Mouse (Mus musculus) limb, embryonic 12.5 days (tissue): Measurements from ENCODE around the gene Ap1s1. TPM values are rescaled to one million over a fixed set of nuclear protein-coding genes. Genes with fewer than 3 reads are reported as not detected.
A peak's percentile ranks its signal among the peaks of the same experiment; 100 is the strongest.

Experiments
- ATAC-seq: fragments of 200-750 bp; cut with Nextera tagmentation; 2 replicates; pipeline ENCODE4 v1.8.0; 2017; ENCODE audit warnings: low read depth, moderate TSS enrichment; ENCODE audit not compliant: insufficient number of reproducible peaks, insufficient read depth, low FRiP score, low TSS enrichment
- H3K27ac ChIP-seq: fragments of 300-500 bp; sonication (generic); 2 replicates; pipeline ENCODE4 v1.5.1; 2016; ENCODE audit warnings: mild to moderate bottlenecking, moderate library complexity
- H3K27me3 ChIP-seq: fragments of 300-500 bp; sonication (generic); 2 replicates; pipeline ENCODE4 v1.6.1; 2016; ENCODE audit warnings: mild to moderate bottlenecking, moderate library complexity
- H3K36me3 ChIP-seq: fragments of 300-500 bp; sonication (generic); 2 replicates; pipeline ENCODE4 v1.6.1; 2016; ENCODE audit warnings: mild to moderate bottlenecking, moderate library complexity
- H3K4me1 ChIP-seq: fragments of 300-500 bp; sonication (generic); replicated peaks from 2 replicates; pipeline ENCODE4 v1.6.1; 2016
- H3K4me2 ChIP-seq: fragments of 300-500 bp; sonication (generic); 2 replicates; pipeline ENCODE4 v1.6.1; 2016; ENCODE audit warnings: mild to moderate bottlenecking, moderate library complexity
- H3K4me3 ChIP-seq: fragments of 300-500 bp; sonication (generic); replicated peaks from 2 replicates; pipeline ENCODE4 v1.5.1; 2016; ENCODE audit warnings: mild to moderate bottlenecking
- H3K9ac ChIP-seq: fragments of 300-500 bp; sonication (generic); replicated peaks from 2 replicates; pipeline ENCODE4 v1.6.1; 2016; ENCODE audit warnings: mild to moderate bottlenecking, moderate library complexity
- H3K9me3 ChIP-seq: fragments of 300-500 bp; sonication (generic); 2 replicates; pipeline ENCODE4 v1.6.1; 2016; ENCODE audit warnings: mild to moderate bottlenecking, moderate library complexity
- WGBS: fragments of 180-500 bp; shearing (Covaris S2); methylation state at CpG from one replicate; pipeline ENCODE4 v1.1.7; 2016; 5-methylcytosine and 5-hydroxymethylcytosine counted together
- polyA plus RNA-seq: library from polyadenylated mRNA; unstranded; fragments of >200 nt; fragmentation: Nextera tagmentation; extraction: Ambion mirVana; gene quantifications from 2 replicates; pipeline ENCODE4 v1.2.1, GENCODE M21; 2016

Gene Ap1s1
- polyA plus RNA-seq, 1 experiment from 2014 or later, result 153 TPM

DNA sequence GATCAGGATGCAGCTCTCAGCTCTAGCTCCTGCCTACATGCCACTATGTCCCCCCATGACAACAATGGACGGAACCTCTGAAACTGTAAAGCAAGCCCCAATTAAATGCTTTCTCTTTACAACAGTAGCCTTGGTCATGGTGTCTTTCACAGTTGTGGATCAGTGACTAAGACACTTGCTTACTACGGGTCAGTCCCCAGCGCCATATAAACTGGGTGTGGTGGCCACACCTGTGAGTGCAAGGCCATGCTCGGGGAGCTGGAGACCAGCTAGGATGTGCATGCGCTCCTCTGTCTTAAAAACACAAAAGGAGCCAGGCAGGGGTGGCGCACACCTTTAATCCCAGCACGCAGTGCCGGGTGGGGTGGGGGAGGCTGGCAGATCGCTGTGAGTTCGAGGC lies 6.5 kb downstream of the Ap1s1 start:
- WGBS, result 90% methylated on average over 10 of the region's 10 CpGs
- no peak overlapping the region for H3K27ac ChIP-seq
- no peak overlapping the region for H3K9ac ChIP-seq
- H3K36me3 ChIP-seq, result peaks cover 79% of the 10 kb centered on the region
- no peaks in the 10 kb centered on the region for H3K9me3 ChIP-seq
- peaks cover 5% of the 10 kb centered on the region for H3K27me3 ChIP-seq
- peaks cover under 1% of the 10 kb centered on the region; the same call in 1 of the 2 replicates for H3K4me1 ChIP-seq
- no peak overlapping the region for H3K4me2 ChIP-seq
- no peak for ATAC-seq
- H3K4me3 ChIP-seq, result no peak overlapping the region

DNA sequence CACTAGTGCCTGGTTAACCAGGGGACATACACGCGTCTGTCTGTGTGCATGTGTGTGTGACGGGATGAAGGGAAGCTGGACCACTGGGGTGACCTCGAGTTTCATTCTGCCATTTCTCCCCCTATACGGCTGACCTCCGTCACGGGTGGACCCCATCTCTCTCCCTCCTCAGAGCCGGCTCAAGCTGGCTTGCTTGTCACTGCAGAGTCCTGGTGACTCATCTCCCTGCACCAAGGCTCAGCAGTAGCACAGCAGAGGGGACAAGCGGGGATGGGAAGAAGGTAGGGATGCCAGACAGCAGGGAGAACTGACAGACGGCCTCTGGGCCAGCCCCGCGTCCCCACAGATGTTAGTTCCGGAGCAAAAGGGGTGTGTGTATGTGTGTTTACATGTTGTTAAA lies 9.7 kb downstream of the Ap1s1 start:
- Histone ChIP-seq H3K9ac (no peak overlapping the region), H3K4me1 (peaks cover 20% of the 10 kb centered on the region), H3K9me3 (no peaks in the 10 kb centered on the region), H3K4me3 (no peak overlapping the region), H3K4me2 (no peak overlapping the region), H3K27me3 (peaks cover 37% of the 10 kb centered on the region), H3K27ac (no peak overlapping the region), H3K36me3 (peaks cover 64% of the 10 kb centered on the region)
- WGBS, result 83% methylated on average over 13 of the region's 13 CpGs
- no peak for ATAC-seq

DNA sequence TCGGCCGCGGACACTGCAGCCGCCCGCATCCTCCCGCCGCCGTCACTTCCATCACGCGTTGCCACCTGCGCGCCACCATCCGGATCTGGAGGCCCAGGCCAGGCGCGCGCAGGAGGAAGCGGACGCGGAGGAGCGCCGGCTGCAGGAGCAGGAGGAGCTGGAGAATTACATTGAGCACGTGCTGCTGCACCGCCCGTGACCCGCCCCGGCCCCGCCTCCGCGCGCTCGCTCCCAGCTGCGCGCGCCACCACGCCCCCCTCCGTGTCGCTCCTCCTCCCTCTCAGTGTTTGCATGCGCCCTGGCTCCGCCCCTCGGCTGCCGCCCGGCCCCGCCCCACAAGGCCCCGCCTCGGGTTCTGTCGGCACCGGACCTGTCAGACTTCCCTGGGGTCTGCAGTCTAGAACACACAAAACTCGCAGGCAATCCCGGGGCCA lies 13.3 kb downstream of the Ap1s1 start:
- Histone ChIP-seq H3K4me2 (peak overlapping the region; percentile 99), H3K9ac (peak overlapping the region; percentile 18; the same call in 1 of the 2 replicates), H3K27ac (no peak overlapping the region), H3K27me3 (peaks cover 73% of the 10 kb centered on the region), H3K36me3 (peaks cover 30% of the 10 kb centered on the region), H3K4me1 (peaks cover 39% of the 10 kb centered on the region), H3K4me3 (peak overlapping the region; percentile 46), H3K9me3 (no peaks in the 10 kb centered on the region)
- ATAC-seq, result peak; percentile 66
- 1% methylated on average over 49 of the region's 49 CpGs for WGBS

DNA sequence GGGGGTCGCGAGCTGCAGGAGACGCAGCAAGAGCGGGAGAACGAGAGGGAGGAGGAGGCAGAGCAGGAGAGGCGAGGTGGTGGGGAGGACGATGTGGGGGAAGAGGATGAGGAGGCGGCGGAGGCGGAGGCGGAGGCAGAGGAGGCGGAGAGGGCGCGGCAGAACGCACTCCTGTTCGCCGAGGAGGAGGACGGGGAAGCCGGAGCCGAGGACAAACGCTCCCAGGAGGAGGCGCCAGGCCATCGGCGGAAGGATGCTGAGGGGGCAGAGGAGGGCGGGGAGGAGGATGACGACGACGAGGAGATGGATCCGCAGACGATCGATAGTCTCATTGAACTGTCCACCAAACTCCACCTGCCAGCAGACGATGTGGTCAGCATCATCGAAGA lies 13.9 kb downstream of the Ap1s1 start:
- Histone ChIP-seq H3K4me3 (peak overlapping the region; percentile 46), H3K9ac (no peak overlapping the region; the same call in 1 of the 2 replicates), H3K4me1 (peaks cover 39% of the 10 kb centered on the region), H3K9me3 (no peaks in the 10 kb centered on the region), H3K36me3 (peaks cover 23% of the 10 kb centered on the region), H3K27ac (no peak overlapping the region), H3K27me3 (peaks cover 78% of the 10 kb centered on the region), H3K4me2 (peak overlapping the region; percentile 99)
- WGBS, result 0% methylated on average over 32 of the region's 33 CpGs
- ATAC-seq, result no peak

- Histone ChIP-seq H3K9ac (no peak overlapping the region; the same call in 1 of the 2 replicates), H3K4me3 (peak overlapping the region; percentile 46), H3K27ac (no peak overlapping the region), H3K4me1 (peaks cover 39% of the 10 kb centered on the region), H3K36me3 (peaks cover 16% of the 10 kb centered on the region), H3K4me2 (peak overlapping the region; percentile 99), H3K9me3 (no peaks in the 10 kb centered on the region), H3K27me3 (peaks cover 85% of the 10 kb centered on the region)
- no peak for ATAC-seq
- WGBS, result 2% methylated on average over 78 of the region's 78 CpGs
Measured at GRCm38 (mm10) chr5:137031076-137032032, 14.6 kb downstream of the Ap1s1 start.

GRCm38 (mm10) chr5:137030416-137030810 lies 15.5 kb downstream of the Ap1s1 start:
- peak overlapping the region; percentile 63 for H3K4me2 ChIP-seq
- 15% methylated on average over 22 of the region's 22 CpGs for WGBS
- peaks cover 39% of the 10 kb centered on the region for H3K4me1 ChIP-seq
- H3K9ac ChIP-seq, result no peak overlapping the region
- ATAC-seq, result no peak
- H3K9me3 ChIP-seq, result no peaks in the 10 kb centered on the region
- H3K27ac ChIP-seq, result no peak overlapping the region
- peaks cover 7% of the 10 kb centered on the region for H3K36me3 ChIP-seq
- H3K4me3 ChIP-seq, result peak overlapping the region; percentile 35
- peaks cover 91% of the 10 kb centered on the region for H3K27me3 ChIP-seq

DNA sequence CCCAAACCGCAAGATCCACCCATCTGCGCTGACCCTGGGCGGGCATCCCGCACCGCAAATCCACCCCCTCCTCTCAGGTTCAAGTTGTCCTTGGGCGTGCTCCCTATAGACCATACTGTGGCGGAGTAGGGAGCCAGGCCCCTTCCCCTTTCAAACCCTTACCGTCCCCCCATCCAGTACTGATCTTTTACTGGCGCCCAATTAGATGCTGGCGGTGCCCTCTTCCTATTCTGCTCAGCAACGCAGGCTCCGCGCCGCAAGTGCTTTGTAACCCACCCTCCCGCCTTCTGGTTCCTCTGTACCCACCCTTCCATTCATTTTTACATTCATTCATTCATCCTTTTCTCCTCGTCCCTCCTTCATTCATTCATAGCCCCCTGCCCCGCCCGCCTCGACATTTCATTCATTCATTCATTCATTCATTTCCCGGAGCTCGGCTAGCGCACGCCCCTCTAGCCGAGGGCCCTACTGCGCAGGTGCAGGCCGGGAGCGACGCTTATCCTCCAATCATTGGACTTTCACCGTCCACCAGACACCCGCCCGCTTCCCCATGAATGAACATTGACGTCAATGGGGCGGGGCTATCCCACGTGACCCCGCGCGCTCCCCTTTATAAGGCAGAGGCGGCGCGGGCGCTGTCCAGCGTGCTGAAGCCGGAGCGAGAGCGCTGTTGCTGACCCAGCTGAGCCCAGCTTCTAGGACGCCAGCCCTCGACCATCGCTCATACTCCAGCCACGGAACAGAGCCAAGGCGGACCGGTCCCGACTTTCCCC lies 16.1 kb downstream of the Ap1s1 start:
- H3K36me3 ChIP-seq, result 0 out of 2 replicates have a peak, but pooled peaks cover 1% of the 10 kb centered on the region
- peak; percentile 47 for ATAC-seq
- H3K4me3 ChIP-seq, result peak overlapping the region; percentile 35
- H3K27me3 ChIP-seq, result peaks cover 97% of the 10 kb centered on the region
- no peaks in the 10 kb centered on the region for H3K9me3 ChIP-seq
- peak overlapping the region; percentile 63 for H3K4me2 ChIP-seq
- H3K27ac ChIP-seq, result no peak overlapping the region
- H3K9ac ChIP-seq, result no peak overlapping the region
- WGBS, result under 1% methylated on average over 52 of the region's 52 CpGs
- peaks cover 39% of the 10 kb centered on the region for H3K4me1 ChIP-seq

GRCm38 (mm10) chr5:137029273-137029585 lies 16.7 kb downstream of the Ap1s1 start:
- H3K36me3 ChIP-seq, result no peaks in the 10 kb centered on the region

GRCm38 (mm10) chr5:137028561-137029272 lies 17.2 kb downstream of the Ap1s1 start:
- Histone ChIP-seq H3K27ac (no peak overlapping the region), H3K27me3 (peaks cover 99% of the 10 kb centered on the region), H3K4me3 (0 out of 2 replicates have a peak overlapping the region, but pooled peaks have one; percentile 3), H3K4me1 (peaks cover 39% of the 10 kb centered on the region), H3K36me3 (no peaks in the 10 kb centered on the region), H3K4me2 (no peak overlapping the region), H3K9me3 (no peaks in the 10 kb centered on the region), H3K9ac (no peak overlapping the region)
- no peak for ATAC-seq
- 5% methylated on average over 29 of the region's 29 CpGs for WGBS

More at GRCm38 (mm10) chr5:137029273-137029585, 16.7 kb downstream of the Ap1s1 start:
- Histone ChIP-seq H3K4me2 (peak overlapping the region; percentile 63), H3K4me3 (peak overlapping the region; percentile 35), H3K9ac (no peak overlapping the region), H3K27me3 (peaks cover 99% of the 10 kb centered on the region), H3K27ac (no peak overlapping the region), H3K4me1 (peaks cover 39% of the 10 kb centered on the region), H3K9me3 (no peaks in the 10 kb centered on the region)
- no peak for ATAC-seq
- WGBS, result 0% methylated on average over 8 of the region's 8 CpGs

- 22% methylated on average over 4 of the region's 4 CpGs for WGBS
- H3K4me1 ChIP-seq, result peaks cover 18% of the 10 kb centered on the region
- no peak within 1 kb of the TSS for H3K4me3 ChIP-seq
- no peaks in the 10 kb centered on the region for H3K9me3 ChIP-seq
- H3K9ac ChIP-seq, result no peak within 1 kb of the TSS
- no peak within 1 kb of the TSS for H3K27ac ChIP-seq
- H3K27me3 ChIP-seq, result peaks cover 73% of the 10 kb centered on the region
- no peaks in the 10 kb centered on the region for H3K36me3 ChIP-seq
- ATAC-seq, result no peak
- H3K4me2 ChIP-seq, result no peak within 1 kb of the TSS
Measured at GRCm38 (mm10) chr5:137026092-137026491, 19.8 kb downstream of the Ap1s1 start, which contains the start of gene Vgf. Vgf (plus strand) TSS chr5:137026392.
